Mouse (Mus musculus): ENCODE data around the gene Rarg.

DNA sequence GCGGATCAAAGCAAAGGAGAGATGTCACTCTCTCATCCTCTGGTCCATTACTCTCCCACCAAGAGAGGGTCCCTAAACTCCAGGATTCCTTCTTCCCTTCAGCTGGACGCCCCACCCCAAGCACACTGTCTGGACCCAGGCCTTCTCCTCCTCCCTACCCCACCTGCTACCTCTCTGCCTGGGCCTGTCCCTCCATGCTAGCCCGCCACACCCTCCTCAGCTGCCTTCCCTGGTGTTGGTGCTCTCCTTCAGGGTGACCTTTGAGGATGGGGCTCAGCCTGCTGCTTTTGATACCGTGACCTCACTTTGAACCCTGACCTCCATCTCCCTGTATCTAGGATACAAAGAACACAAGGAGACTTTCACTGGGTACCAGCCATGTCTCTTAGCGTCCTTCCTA, 6.8 kb downstream of the Rarg start:
- TF ChIP-seq EP300 (optimal IDR thresholded peaks at IDR 0.05) (no peak), CTCF (IDR thresholded peaks at IDR 0.05; ENCODE audit: low read depth) (no peak)
